Mouse (Mus musculus) spleen, adult 2 months (tissue): ENCODE measurements around the gene Hoxd9.

Source experiments
- CTCF ChIP-seq: fragments of 200-500 bp; IDR thresholded peaks from 2 replicates; pipeline ENCODE4 v1.5.1; 2011; ENCODE audit warnings: mild to moderate bottlenecking, inconsistent platforms; ENCODE audit not compliant: insufficient read depth, insufficient read length, insufficient replicate concordance; ENCODE audit errors: extremely low read depth
- POLR2A ChIP-seq: fragments of 200-500 bp; IDR thresholded peaks from 2 replicates; pipeline ENCODE4 v1.6.1; 2011; ENCODE audit warnings: low read depth, low read length, inconsistent platforms

- TF ChIP-seq CTCF (no peak), POLR2A (no peak)
Measured at GRCm38 (mm10) chr2:74690338-74690716, 7.2 kb upstream of the Hoxd9 start.
